Mouse (Mus musculus): Measurements from ENCODE around the gene Ifna5. TPM values are rescaled to one million over a fixed set of nuclear protein-coding genes. Genes with fewer than 3 reads are reported as not detected.

Ifna5 gene
- total RNA-seq, 2 experiments from 2014 or later, result not detected

DNA sequence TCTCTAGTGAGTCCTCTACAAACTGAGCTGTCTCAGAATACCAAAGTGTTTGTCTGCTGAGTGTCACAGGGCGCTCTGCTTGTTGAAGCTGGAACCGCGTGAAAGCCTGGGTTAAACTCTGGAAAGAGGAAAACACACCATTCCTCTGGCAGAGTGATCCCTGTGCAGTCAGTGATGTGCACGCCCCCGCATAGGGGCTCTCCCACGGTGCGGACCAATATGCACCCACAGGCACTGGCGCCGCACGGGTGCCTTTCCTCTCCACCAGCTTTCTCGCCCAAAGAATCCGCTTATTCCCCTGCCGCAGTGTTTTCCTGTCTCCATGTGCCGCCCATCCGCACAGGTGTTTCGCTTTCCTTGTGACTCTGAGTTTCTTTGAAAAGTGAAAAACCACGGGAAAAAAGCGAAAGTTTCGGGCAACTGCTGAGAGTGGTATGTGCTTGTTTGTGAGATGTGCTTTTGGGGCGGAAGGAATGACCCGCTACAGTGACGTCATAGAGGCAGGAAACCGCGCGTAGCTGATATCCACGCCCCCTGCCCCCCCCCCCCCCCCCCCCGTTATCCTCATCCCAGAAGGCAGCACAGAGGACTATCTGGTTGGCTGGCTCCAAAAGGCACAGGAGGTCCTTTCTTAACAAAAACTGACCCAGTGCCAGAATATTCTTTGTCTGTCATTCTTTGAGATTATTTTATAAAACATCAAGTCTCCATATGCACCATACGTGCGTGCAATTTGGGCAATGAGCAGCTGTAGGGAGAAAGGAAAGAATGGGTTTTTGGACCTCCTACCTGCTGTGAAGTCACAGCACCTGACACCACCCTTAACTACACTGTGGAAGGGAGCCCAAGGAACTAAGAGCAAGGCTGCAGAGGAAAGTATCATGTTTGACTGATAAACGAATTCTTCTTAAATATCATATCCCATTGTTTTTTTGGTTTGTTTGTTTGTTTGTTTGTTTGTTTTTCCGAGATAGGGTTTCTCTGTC lies 32.9 kb downstream of the Ifna5 start:
- peak overlapping the region; percentile 55 for H3K4me3 ChIP-seq
- H3K27ac ChIP-seq, result no peak overlapping the region
- DNase-seq (ENCODE audit: low spot score in 2 of 2), result no peak
- no peak for TF ChIP-seq CTCF (conservative IDR thresholded peaks at IDR 0.05)

DNA sequence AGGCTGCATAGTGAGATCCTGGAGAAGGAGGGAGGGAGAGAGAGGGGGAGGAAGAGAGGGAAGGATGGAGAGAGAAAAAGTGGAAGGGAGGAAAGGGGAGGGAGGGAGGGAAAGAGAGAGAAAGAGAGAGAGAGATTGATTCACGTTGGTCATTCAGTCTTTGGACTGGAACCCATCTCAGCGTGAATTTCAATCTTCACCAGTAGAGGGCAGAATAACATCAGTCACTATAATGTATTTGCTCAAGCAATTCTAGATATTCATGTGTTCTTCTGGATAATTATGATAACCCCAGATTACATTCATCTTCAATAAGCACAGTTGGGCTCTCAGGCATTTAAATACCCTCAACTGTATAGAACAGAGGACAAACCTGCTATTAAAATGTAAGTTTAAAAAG lies 37.4 kb downstream of the Ifna5 start:
- peak; percentile 88 for TF ChIP-seq CTCF (conservative IDR thresholded peaks at IDR 0.05)
- DNase-seq (ENCODE audit: low spot score in 2 of 2), result peak; percentile 25 to 65
- no peak overlapping the region for H3K27ac ChIP-seq

DNA sequence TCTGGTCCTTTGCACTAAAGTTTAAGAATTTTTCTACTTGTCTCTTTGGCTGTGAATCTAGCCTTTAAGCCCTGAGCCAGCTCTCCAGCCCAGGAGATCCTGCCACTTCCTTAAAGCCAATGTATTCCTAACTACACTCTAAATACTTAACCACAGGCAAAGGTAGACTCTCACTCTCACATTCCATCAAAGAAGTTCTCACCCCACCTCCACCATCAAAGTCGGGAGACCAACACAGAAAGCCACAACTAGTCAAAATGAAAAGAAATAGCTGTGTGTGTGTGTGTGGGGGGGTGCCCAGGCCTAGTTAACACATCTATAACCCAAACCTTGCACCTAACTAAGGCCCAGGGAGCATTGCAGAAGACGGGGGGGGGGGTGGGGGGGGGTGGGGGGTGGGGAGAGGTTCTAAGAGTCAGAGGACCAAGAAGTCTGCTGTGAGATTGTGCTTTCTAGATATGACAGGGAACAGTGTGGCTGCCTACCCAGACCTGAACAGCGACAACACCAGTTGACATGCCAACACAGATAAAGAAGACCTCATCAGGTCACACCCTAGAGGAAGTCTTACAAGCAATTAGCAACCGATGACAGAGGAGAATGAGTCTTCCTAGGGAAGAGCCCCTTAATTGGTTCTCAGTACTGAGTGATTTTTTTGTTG lies 40.2 kb downstream of the Ifna5 start:
- H3K27ac ChIP-seq, result no peak overlapping the region
- TF ChIP-seq CTCF (conservative IDR thresholded peaks at IDR 0.05), result no peak
- no peak for DNase-seq (ENCODE audit: low spot score in 2 of 2)
- H3K4me3 ChIP-seq, result no peak overlapping the region

More for the DNA sequence above, 37.4 kb downstream of the Ifna5 start:
- no peak overlapping the region for H3K4me3 ChIP-seq

DNA sequence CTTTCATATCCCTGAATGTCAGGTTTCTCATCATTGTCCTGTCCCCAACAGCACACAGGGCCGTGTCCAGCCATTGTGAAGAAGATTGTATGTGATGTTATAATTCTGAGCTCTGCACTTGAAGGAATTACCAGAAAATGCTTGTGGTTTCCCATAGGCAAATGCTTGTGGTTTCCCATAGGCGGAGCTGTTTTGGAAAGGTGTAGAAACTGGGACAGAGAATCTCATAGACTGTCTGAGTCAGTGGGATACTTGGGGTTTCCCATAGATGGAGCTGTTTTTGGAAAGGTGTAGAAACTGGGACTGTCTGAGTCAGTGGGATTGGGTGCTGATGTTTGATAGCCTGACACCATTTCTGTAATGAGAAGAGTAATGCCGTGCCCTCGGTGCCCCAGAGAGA lies 41.2 kb downstream of the Ifna5 start:
- no peak overlapping the region for H3K4me3 ChIP-seq
- no peak for DNase-seq (ENCODE audit: low spot score in 2 of 2)
- H3K27ac ChIP-seq, result no peak overlapping the region
- peak; percentile 45 for TF ChIP-seq CTCF (conservative IDR thresholded peaks at IDR 0.05)

DNA sequence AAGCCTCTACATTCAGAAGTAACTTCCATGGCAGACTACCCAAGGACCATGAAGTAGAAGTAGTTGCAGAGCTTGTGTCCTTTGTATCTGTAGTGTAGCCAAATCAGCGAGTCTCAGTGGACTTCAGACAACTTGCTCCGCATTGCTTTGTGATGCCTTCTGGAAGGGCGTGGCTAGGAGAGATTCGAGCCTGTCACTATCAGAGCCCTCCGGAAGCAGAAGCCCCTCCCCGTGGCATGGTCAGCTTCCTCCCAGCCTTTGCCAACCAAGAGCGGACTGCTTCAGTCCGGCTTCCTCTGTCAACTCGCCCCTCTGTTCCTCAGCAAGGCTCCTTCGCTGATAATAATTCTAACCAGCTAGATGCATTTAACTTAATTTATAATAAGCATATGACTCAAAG lies 42.9 kb downstream of the Ifna5 start:
- Histone ChIP-seq H3K4me3 (no peak overlapping the region), H3K27ac (no peak overlapping the region)
- no peak for TF ChIP-seq CTCF (conservative IDR thresholded peaks at IDR 0.05)
- no peak for DNase-seq (ENCODE audit: low spot score in 2 of 2)

DNA sequence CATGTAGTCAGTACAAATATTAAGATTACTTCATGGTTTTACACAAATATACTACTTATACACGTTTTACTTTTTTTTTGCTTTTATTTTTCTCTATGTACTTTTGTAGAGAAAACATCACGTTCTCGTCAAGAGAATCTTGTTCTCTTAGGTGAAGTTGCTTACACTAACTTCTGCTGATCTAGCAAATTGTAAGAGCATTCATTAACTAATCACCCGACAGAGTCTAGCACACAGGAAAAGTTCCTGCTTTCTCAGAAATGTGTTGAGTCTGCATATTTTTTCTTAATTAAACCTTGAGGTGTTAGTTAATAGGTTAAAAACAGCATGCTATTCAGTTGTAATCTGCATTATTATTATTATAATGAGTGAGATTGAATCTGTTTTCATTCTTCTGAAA lies 43.4 kb downstream of the Ifna5 start:
- no peak for TF ChIP-seq CTCF (conservative IDR thresholded peaks at IDR 0.05)

DNA sequence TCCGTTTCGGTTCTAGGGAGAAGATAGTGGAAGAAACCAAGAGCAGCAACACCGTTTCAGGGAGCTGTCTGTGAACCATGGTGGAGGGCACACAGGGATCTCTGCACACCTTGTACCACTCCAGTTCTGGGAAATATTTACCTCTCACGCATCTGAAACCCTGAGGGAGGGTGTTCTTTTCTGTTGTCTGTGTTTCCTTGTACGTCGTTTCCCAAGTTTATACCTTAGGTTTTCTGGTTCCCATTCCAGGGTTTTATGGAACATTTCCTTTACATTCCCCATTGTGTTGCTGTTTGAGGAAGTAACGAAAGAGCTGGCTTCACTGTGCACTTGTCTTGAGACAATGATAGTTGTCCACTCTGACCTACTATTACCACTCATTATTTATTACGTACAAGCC lies 44.8 kb downstream of the Ifna5 start, which contains the start of gene Ifne:
TSS of gene Ifne (minus strand) at position 101 of the 400 bp plus-strand sequence.
- no peak within 1 kb of the TSS for H3K4me3 ChIP-seq
- DNase-seq (ENCODE audit: low spot score in 2 of 2), result no peak
- TF ChIP-seq CTCF (conservative IDR thresholded peaks at IDR 0.05), result no peak
- H3K27ac ChIP-seq, result no peak within 1 kb of the TSS

More for the DNA sequence above, 43.4 kb downstream of the Ifna5 start:
- no peak overlapping the region for H3K27ac ChIP-seq
- H3K4me3 ChIP-seq, result no peak overlapping the region
- DNase-seq (ENCODE audit: low spot score in 2 of 2), result no peak

Other genes with a start within 250 kb of the Ifna5 start
- gene Ifna9, start 243.1 kb upstream of the Ifna5 start, total RNA-seq (2021), result not detected
- gene Ifna12, start 232.1 kb upstream of the Ifna5 start, total RNA-seq (2021), result not detected
- gene C87499, start 201.1 kb upstream of the Ifna5 start, total RNA-seq (2021), result not detected
- gene Ifna13, start 191.1 kb upstream of the Ifna5 start, total RNA-seq (2021), result not detected
- not detected for gene Ifna16, start 158.6 kb upstream of the Ifna5 start, total RNA-seq (2021)
- not detected for gene Ifna2, start 151.6 kb upstream of the Ifna5 start, total RNA-seq (2021)
- gene Ifnab, start 144.2 kb upstream of the Ifna5 start, total RNA-seq (2021), result not detected
- 1 to 10 TPM; 1.3 to 1.5 TPM for gene Gm26566, start 113.7 kb upstream of the Ifna5 start, total RNA-seq (2021)
- 100 to 1,000 TPM; 105 to 107 TPM for gene Klhl9, start 113.1 kb upstream of the Ifna5 start, total RNA-seq (2021)
- not detected for gene Gm13271, start 80.7 kb upstream of the Ifna5 start, total RNA-seq (2021)
- not detected for gene Gm13283, start 75.4 kb upstream of the Ifna5 start, total RNA-seq (2021)
- not detected for gene Gm13290, start 61.7 kb upstream of the Ifna5 start, total RNA-seq (2021)
- not detected for gene Gm13289, start 58.6 kb upstream of the Ifna5 start, total RNA-seq (2021)
- not detected for gene Gm13272, start 55.7 kb upstream of the Ifna5 start, total RNA-seq (2021)
- gene Ifnz, start 53.4 kb upstream of the Ifna5 start, total RNA-seq (2021), result not detected
- gene Gm13276, start 49.8 kb upstream of the Ifna5 start, total RNA-seq (2021), result not detected
- gene Gm13277, start 46.9 kb upstream of the Ifna5 start, total RNA-seq (2021), result not detected
- not detected for gene Gm13278, start 44.0 kb upstream of the Ifna5 start, total RNA-seq (2021)
- not detected for gene Gm13275, start 41.0 kb upstream of the Ifna5 start, total RNA-seq (2021)
- gene Gm13279, start 38.1 kb upstream of the Ifna5 start, total RNA-seq (2021), result not detected
- gene Gm13285, start 35.9 kb upstream of the Ifna5 start, total RNA-seq (2021), result not detected
- gene Gm13287, start 32.3 kb upstream of the Ifna5 start, total RNA-seq (2021), result not detected
- not detected for gene Gm13288, start 30.0 kb upstream of the Ifna5 start, total RNA-seq (2021)
- gene Ifna7, start 19.3 kb upstream of the Ifna5 start, total RNA-seq (2021), result not detected
- not detected for gene Ifna11, start 15.6 kb upstream of the Ifna5 start, total RNA-seq (2021)
- not detected for gene Ifna6, start 8.1 kb upstream of the Ifna5 start, total RNA-seq (2021)
- gene Ifna4, start 6.3 kb downstream of the Ifna5 start, total RNA-seq (2021), result not detected
- not detected for gene Ifna1, start 14.6 kb downstream of the Ifna5 start, total RNA-seq (2021)
- not detected for gene Ifne, start 44.7 kb downstream of the Ifna5 start, total RNA-seq (2021)

Data from layer of hippocampus, adult 2 months (tissue).